Mouse (Mus musculus): Measurements from ENCODE around the gene Dnajb3. TPM values are rescaled to one million over a fixed set of nuclear protein-coding genes. Genes with fewer than 3 reads are reported as not detected.

The Dnajb3 gene
- total and polyA plus RNA-seq, 3 experiments = not detected

GRCm38 (mm10) chr1:88246386-88246785, 40.8 kb upstream of the Dnajb3 start:
- H3K79me2 ChIP-seq (replicated peaks; ENCODE audit: control insufficient read depth, extremely low read depth, insufficient read depth, poor library complexity, severe bottlenecking) = no peaks in the 10 kb centered on the region
- H3K4me2 ChIP-seq (ENCODE audit: insufficient read depth, low read depth, poor library complexity, severe bottlenecking) = no peak overlapping the region
- dilution Hi-C loops (cut with MboI; ENCODE audit: extremely low pct_ligation_motif_present, extremely low pct_unique_long_range_greater_than_20kb, low sequenced_read_pairs) (no loop called here), in situ Hi-C loops (cut with MboI; ENCODE audit: low pct_ligation_motif_present, low pct_unique_long_range_greater_than_20kb, low sequenced_read_pairs) (no loop called here)
- no peak overlapping the region for H3K9ac ChIP-seq (ENCODE audit: insufficient read depth, low read depth)
- H3K27me3 ChIP-seq (replicated peaks) = peaks cover 10% of the 10 kb centered on the region
- H3K9me3 ChIP-seq (replicated peaks; ENCODE audit: low read length) = peaks cover 75% of the 10 kb centered on the region
- no peak overlapping the region for H3K4me3 ChIP-seq (replicated peaks in 1 of 3; ENCODE audit: low read depth in 2 of 3, low read length in 2 of 3, poor library complexity in 1 of 3)
- TF ChIP-seq NRF1 (IDR thresholded peaks at IDR 0.05; ENCODE audit: low read depth, low read length) = no peak
- TF ChIP-seq ELF1 (IDR thresholded peaks at IDR 0.05; ENCODE audit: low read depth, low read length) = no peak
- no peak for TF ChIP-seq HCFC1 (IDR thresholded peaks at IDR 0.05; ENCODE audit: low read depth, low read length)
- TF ChIP-seq TBP (conservative IDR thresholded peaks at IDR 0.05; ENCODE audit: low read depth, low read length) = no peak
- TF ChIP-seq RAD21 (IDR thresholded peaks at IDR 0.05; ENCODE audit: low read depth, low read length) = no peak
- no peak for TF ChIP-seq POLR2AphosphoS2 (IDR thresholded peaks at IDR 0.05; ENCODE audit: low read depth, low read length)
- TF ChIP-seq MAFK (IDR thresholded peaks at IDR 0.05; ENCODE audit: insufficient replicate concordance, low read length) = no peak
- TF ChIP-seq UBTF (IDR thresholded peaks at IDR 0.05; ENCODE audit: low read depth, low read length) = no peak
- TF ChIP-seq MXI1 (IDR thresholded peaks at IDR 0.05; ENCODE audit: low read depth, low read length) = no peak
- no peak for TF ChIP-seq CHD2 (IDR thresholded peaks at IDR 0.05; ENCODE audit: low read length)
- TF ChIP-seq ZNF384 (IDR thresholded peaks at IDR 0.05; ENCODE audit: low read depth, low read length) = no peak
- no peak for TF ChIP-seq PAX5 (IDR thresholded peaks at IDR 0.05; ENCODE audit: low read length)
- TF ChIP-seq USF1 (IDR thresholded peaks at IDR 0.05; ENCODE audit: low read depth, low read length) = no peak
- no peak for TF ChIP-seq JUND (conservative IDR thresholded peaks at IDR 0.05; ENCODE audit: low read depth, low read length)
- no peak for TF ChIP-seq KAT2A (IDR thresholded peaks at IDR 0.05; ENCODE audit: insufficient replicate concordance, low read length)
- no peaks in the 10 kb centered on the region for H3K4me1 ChIP-seq (ENCODE audit: control insufficient read depth in 1 of 2, insufficient read depth in 2 of 2)
- no peak for DNase-seq (ENCODE audit: extremely low read depth)
- no peak overlapping the region for H3K27ac ChIP-seq (ENCODE audit: insufficient read depth, low read depth)
- H3K36me3 ChIP-seq (replicated peaks in 1 of 2; ENCODE audit: control insufficient read depth in 1 of 2, insufficient read depth in 1 of 2, low read length in 1 of 2) = no peaks in the 10 kb centered on the region

GRCm38 (mm10) chr1:88245881-88246280, 40.3 kb upstream of the Dnajb3 start:
- in situ Hi-C loops (cut with MboI; ENCODE audit: low pct_ligation_motif_present, low pct_unique_long_range_greater_than_20kb, low sequenced_read_pairs) = no loop called here
- dilution Hi-C loops (cut with MboI; ENCODE audit: extremely low pct_ligation_motif_present, extremely low pct_unique_long_range_greater_than_20kb, low sequenced_read_pairs) = no loop called here
- H3K79me2 ChIP-seq (replicated peaks; ENCODE audit: control insufficient read depth, extremely low read depth, insufficient read depth, poor library complexity, severe bottlenecking) = no peaks in the 10 kb centered on the region
- H3K9me3 ChIP-seq (replicated peaks; ENCODE audit: low read length) = peaks cover 72% of the 10 kb centered on the region
- no peak overlapping the region for H3K4me2 ChIP-seq (ENCODE audit: insufficient read depth, low read depth, poor library complexity, severe bottlenecking)
- no peak for DNase-seq (ENCODE audit: extremely low read depth)
- H3K27ac ChIP-seq (ENCODE audit: insufficient read depth, low read depth) = no peak overlapping the region
- H3K4me3 ChIP-seq (replicated peaks in 1 of 3; ENCODE audit: low read depth in 2 of 3, low read length in 2 of 3, poor library complexity in 1 of 3) = no peak overlapping the region
- no peaks in the 10 kb centered on the region for H3K36me3 ChIP-seq (replicated peaks in 1 of 2; ENCODE audit: control insufficient read depth in 1 of 2, insufficient read depth in 1 of 2, low read length in 1 of 2)
- peaks cover 9% of the 10 kb centered on the region for H3K27me3 ChIP-seq (replicated peaks)
- TF ChIP-seq ZMIZ1 (IDR thresholded peaks at IDR 0.05; ENCODE audit: low read depth, low read length) = no peak
- H3K9ac ChIP-seq (ENCODE audit: insufficient read depth, low read depth) = no peak overlapping the region
- H3K4me1 ChIP-seq (ENCODE audit: control insufficient read depth in 1 of 2, insufficient read depth in 2 of 2) = no peaks in the 10 kb centered on the region

Measured in CH12.LX (cell line).